Mouse (Mus musculus): ENCODE results near the gene Vmn1r58. TPM values are rescaled to one million over a fixed set of nuclear protein-coding genes. Genes with fewer than 3 reads are reported as not detected.

Gene Vmn1r58
- total RNA-seq (2023), result not detected

GRCm38 (mm10) chr7:5413296-5413695, at the start of gene Vmn1r58:
Gene Vmn1r58, minus strand, starts transcription at chr7:5413396.

GRCm38 (mm10) chr7:5456674-5457073, 43.5 kb upstream of the Vmn1r58 start, which contains the start of gene Vmn1r59:
Gene Vmn1r59, minus strand, starts transcription at chr7:5456774.

Other genes with a start within 250 kb of the Vmn1r58 start
- gene Vmn1r56, start 216.6 kb downstream of the Vmn1r58 start, total RNA-seq (2023), result not detected
- gene Vmn1r57, start 194.9 kb downstream of the Vmn1r58 start, total RNA-seq (2023), result not detected
- gene Gm5065, start 62.9 kb downstream of the Vmn1r58 start, total RNA-seq (2023), result not detected
- gene Nlrp2, start 62.4 kb downstream of the Vmn1r58 start, total RNA-seq (2023), result not detected
- gene Vmn1r59, start 43.4 kb upstream of the Vmn1r58 start, total RNA-seq (2023), result not detected
- not detected for gene Vmn2r28, start 80.6 kb upstream of the Vmn1r58 start, total RNA-seq (2023)
- gene Vmn1r60, start 133.9 kb upstream of the Vmn1r58 start, total RNA-seq (2023), result not detected
- not detected for gene Vmn1r61, start 199.9 kb upstream of the Vmn1r58 start, total RNA-seq (2023)

Measured in CD4-positive naive resting alpha-beta T cell, adult 57 days (primary cell).